Mouse (Mus musculus): ENCODE data around the gene Mlycd.

The Mlycd gene

DNA sequence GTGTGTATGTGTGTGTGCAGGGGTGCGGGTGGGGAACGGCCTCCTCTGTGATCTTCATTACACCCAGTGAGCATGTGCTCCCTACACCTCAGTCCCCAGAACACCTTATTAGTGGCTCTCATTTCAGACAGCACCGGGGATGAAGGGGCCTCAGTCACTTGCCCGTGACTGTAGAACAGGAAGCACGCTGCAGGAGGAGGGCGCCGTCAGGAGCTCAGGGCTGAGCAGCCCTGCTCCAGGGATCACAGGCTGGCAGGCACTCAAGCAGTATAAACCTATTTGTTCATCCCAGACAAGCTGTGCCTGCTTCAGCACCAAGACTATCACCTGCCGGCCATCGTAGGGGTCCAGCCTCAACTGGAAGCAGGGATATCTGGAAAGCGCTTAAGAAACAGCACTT, 9.2 kb downstream of the Mlycd start:
- DNase-seq (ENCODE audit: low spot score in 2 of 2) = no peak

DNA sequence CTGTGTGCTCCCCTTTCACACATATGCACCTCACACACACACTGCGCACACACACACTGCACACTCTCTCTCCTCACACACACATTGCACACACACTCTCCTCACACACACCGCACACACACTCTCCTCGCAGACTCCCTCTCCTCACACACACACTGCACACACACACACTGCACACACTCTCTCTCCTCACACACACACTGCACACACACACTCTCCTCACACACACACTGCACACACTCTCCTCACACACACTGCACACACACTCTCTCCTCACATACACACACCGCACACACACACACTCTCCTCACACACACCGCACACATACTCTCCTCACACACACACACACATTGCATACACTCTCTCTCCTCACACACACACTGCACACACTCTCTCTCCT, 10.0 kb downstream of the Mlycd start:
- DNase-seq (ENCODE audit: low spot score in 2 of 2) = no peak

DNA sequence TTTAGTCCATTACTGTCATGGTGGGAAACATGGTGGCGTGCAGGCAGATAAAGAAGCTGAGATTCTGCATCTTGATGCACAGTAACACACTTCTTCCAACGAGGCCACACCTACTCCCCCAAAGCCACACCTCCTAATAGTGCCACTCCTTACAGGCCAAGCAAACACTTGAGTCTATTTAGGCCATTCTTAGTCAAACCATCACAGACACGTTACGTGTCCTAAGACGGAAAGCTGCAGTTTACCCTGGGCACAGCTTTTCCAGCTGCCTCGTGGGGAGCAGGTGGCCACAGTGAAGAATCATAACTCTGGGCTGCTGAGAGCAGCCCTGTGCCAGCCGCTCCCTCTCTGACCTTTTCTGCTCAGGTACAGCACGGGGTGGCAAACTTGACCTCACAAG, 13.6 kb downstream of the Mlycd start:
- DNase-seq (ENCODE audit: low spot score in 2 of 2) = no peak

DNA sequence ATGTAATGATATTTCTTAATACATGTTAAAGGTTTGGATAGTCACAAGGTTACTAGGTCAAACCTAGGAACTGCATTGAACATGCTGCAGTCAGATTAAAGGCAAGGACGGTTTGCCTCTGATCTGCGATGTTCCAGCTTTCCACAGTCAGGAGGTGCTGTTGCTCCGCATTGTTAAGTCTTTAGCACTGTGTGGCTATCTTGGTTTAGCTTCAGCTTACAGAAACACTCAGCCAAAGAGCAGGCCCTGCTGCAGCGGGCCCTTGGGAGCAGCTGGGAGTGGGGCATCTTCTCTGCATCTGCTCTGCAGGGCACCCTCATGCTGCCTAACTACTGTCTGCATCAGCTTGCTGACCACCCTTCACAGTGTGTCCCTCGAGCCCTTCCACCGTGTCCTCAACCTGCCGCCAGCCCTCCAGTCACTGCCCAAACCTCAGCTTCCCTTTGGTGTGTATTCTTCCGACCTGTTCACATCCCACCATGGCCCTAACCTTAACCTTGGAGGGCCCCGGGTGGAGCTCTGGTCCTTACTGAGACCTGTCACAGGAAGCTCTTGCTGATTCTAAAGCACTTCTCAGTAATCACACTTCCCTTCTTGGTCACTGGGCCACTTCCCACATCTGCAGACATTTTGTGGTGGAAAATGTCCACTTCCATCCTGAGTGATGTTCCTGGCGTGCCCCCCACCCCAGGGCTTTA, 17.5 kb downstream of the Mlycd start:
- no peak for DNase-seq (ENCODE audit: low spot score in 2 of 2)

DNA sequence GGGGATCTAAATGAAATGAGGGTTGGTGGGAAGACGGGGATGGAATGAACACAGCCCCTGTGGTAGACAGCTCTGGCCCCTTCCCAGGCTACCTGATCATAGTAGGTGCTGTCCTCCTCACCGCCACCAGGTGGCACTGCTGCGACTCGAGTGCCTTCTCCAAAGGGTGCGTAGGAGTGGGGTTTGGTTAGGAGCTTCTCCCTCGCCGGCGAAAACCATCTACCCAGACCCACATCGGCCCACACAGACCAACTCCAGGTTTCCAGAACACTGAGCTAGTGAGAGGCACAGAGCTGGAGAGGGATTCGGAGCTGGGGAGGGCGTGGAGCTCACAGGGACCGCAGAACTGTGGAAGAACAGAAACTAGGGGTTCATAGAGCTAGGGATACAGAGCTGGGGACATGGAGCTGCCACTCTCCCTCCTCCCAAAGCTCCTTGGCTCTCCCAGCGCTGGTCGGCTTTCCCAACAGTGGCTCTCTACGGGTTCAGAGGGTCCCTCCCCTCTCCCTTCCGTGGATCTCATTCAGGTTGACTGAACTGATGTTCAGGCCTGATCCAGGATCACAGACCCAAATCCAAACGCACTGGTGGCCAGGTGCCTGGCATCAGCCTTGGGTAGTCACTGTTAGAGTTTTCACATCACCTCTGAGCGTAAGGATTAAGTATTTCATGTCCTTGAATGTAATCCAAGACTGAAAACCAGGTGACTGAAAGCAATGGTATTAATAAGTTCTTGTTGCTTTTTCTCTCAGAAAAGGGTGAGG, 18.2 kb downstream of the Mlycd start:
- DNase-seq (ENCODE audit: low spot score in 2 of 2) = peak; percentile 66 to 83

DNA sequence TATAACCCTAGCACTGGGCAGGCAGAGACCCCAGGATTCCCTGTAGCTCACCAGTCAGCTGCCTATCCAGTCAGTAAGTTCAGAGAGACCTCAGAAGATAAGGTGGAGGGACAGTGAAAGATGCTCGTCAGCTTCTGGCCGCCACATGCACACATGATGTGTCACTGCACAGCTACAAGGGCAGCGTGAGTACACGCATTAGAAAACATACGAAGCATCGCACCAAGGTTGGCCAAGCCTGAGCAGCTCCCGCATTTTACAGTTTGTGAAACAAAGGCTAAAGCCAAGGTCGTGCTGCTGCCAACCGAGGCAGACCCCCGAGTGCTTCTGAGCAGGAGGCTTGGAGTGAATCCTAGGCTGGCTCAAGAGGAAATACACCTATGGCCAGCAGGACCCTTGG, 18.9 kb downstream of the Mlycd start:
- DNase-seq (ENCODE audit: low spot score in 2 of 2) = no peak

DNA sequence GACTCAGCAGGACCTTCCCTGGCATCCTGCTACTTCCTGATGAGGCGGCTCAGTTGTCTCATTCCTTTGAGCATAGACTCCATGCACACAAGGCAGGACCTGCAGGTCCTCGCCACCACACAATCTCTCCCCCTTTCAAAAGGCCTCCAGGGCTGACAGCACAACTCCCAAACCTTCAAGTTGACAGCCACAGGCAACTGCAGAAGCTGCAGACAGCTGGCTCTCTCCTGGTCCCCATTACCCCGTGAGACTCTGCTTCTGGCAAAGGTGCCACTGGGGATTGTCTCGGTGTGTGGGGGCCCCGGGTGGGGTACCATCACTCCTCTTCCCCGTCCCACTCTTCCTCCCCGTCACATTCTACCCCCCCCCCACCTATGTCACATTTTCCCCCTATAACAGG, 25.6 kb downstream of the Mlycd start:
- no peak for DNase-seq (ENCODE audit: low spot score in 2 of 2)

DNA sequence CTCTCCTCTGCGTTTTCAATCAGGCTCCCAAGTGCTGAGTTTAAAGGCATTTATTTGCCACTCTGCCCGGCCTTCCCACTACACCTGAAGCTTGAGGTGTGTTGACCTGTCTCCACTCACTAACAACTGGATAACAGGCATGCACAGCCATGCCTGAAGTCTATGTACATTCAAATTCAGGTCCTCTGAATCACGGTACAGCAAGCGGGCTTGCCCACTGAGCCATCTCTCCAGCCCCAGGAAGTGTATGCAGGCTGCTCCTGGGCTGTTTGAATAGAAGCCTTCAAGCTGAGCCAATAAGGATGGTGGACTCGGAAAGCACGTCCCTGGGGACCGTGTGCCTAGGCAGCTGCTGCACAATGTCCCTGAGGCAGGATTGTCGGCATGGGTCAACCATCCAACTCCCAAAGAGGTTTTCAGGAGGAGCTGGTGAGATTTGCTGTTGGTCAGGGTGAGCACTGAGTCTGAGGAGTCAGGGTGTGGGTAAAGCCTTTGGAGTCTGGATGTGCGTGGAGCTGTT, 27.0 kb downstream of the Mlycd start:
- no peak for DNase-seq (ENCODE audit: low spot score in 2 of 2)

DNA sequence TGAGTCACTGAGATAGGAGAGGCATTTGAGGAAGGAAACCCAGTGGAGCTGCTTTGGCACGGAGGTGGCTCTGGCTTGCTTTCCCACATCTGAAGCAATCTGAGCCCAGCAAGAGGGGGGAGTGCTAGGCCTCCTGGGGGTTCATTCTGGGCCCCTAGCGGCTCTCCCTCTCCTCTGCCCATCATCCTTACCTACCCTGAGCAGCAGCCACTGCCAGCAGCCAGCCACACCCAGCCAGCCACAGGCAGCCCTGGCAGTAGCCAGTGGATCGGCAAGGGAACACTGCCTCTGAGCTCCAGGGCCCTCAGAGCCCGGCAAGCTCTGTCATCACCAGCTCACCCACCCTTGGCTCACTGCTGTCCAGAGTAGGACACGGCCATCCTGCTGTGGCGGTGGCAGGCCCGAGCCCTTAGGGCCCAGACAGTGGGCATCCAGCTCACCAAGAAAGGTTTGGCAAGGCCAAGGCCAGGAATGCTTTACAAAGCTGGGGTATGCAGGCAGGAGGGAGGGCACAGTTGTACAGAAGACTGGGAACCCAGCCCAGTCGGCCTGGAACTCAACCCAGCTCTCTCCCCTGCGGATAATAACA, 27.5 kb downstream of the Mlycd start:
- no peak for DNase-seq (ENCODE audit: low spot score in 2 of 2)

DNA sequence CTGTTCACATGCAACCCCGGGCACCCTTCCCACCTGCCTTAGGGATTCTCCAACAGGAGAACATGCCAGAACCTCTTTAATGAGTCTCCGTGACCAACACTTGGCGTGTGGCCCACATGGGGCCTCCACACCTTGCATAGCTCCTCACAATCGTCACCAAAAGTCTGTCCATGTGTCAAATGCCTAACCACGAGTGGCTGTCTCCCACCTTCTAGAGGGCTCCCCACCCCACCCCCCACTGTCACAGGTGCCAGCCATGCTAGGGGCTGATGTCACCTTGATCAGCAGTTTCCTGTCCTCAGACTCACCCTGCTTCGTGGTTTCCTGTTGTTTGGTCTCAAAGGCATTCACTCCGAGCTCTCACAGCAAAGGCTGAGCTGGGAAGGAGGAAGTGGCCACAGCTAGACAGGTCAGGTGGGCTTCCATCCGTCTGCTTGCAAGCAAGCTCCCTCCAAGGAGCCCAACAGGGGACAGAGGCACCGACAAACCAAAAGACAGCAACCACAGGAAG, 29.0 kb downstream of the Mlycd start:
- peak; percentile 86 to 90 for DNase-seq (ENCODE audit: low spot score in 2 of 2)

DNA sequence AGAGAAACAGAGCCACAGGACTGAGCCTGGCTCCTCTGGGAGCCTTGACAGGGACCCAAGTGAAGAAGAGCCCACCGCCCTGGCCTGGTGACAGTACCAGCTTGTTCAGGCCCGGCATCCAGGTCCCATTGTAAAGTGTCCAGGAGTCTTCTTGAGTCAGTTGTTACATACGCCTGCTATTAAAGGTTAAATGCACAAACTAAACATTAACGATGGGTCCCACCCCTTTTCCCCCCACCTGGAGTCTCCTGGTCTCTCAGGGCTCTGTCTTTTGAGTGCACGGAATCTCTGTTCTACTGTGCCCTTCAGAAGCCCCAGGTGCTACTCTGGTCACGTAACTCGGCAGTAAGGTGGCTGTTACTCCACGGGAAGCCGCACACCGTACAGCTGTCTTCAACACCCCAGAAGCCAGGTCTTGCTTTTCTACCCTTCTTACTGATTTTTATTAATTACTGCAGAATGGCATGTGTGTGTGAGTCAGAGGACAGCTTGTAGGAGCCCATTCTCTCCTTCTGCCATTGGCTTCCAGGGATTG, 29.6 kb downstream of the Mlycd start:
- no peak for DNase-seq (ENCODE audit: low spot score in 2 of 2)

DNA sequence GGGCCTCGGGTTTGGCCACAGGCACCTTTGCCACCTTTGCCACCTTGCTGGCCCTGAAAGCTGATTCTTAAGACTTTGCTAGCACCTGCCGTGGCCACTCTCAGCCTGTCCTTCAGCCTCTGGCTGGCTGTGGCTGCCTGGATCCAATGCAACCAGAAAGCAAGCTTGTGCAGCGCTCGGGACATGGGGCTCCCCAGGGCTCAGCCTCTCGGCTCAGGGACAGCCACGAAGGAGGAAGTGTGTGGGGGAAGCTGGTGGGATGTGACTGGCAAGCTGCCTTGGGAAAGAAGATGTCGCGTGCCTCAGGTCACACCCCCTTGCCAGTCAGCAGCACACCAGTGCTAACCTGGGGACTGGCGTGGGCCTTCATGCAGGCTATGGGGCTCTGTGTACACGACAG, 30.1 kb downstream of the Mlycd start:
- DNase-seq (ENCODE audit: low spot score in 2 of 2) = peak in 1 of 2 experiments; percentile 48

DNA sequence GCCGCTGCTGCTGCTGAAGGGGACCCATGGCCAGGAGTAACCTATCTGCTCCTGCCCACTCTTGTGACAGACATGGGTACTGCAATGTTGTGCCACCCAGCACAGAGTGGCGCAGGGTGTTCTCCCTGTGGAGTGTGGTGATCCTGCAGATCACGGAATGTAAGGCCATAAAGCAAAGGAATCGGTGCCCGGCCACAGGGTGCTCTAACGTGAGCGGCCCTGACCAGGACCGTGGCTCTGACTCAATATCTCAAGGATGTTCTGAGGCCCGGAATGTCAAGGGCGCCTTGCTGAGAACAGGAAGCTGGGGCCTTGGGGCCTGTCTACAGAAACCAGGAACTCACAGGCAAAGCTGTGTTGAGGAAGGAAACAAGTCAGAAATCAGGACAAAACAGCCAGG, 30.9 kb downstream of the Mlycd start:
- DNase-seq (ENCODE audit: low spot score in 2 of 2) = peak; percentile 58 to 60

DNA sequence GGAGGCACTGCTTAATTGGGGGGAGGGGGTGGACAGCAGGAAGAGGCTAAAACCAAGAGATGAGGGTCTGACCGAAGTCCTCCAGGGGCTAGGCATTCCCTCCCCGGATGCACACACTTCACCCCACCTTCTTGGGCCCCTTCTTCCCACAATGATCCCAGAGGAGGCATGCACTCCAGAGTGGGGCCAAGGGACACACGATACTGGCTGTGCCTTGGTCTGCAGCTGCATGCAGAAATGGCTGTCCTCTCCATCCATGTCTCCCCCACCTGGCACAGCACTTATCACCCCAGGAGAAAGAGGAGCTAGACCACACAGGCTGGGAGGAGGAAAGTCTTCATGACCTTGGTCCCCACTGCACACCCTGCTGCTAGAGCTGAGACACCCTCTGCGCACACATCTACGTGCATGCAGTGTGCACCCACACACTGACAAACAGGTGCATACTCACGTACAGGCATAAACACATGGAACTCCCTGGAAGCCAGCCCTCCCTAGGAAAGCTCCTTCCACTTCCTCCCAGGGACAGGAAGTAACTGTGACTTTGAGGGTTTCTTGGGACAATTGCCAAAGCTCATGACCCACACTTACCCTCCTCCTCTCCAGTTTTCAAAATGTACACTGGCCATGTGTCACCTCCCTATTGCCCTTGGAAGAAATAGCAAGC, 31.5 kb downstream of the Mlycd start:
- no peak for DNase-seq (ENCODE audit: low spot score in 2 of 2)

DNA sequence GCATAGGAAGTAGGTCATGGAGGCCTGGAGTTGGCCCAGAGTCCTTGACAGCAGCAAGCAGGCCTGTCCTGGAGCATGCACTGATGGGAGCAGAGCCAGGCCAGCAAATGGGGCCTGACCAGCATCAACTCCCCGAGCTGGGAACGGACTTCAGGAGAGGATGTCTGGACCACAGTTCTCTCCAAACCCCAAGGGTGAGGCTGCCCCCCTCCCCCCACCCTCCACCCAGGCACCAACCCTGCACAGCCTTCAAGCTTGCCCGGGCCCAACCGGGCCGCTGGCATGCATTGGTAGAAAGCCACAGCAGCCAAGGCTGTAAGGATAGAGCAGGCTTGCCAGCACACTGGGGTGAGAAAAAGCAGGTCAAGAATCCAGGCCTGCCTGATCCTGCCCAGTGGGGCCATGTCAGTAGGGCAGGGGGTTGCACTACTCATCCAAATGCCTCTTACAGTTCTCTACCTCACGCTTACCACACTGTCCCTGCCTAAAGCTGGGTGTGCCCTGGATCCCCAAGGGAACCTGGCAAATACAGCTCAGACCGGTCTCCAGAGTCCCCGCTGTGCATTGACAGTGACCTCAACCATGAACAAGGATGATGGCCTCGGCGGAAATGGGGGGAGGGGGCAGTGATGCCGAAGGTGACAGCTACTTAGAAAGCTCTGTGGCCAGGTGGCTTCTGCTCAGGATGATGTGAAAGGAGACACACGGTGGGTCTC, 33.1 kb downstream of the Mlycd start:
- DNase-seq (ENCODE audit: low spot score in 2 of 2) = no peak

DNA sequence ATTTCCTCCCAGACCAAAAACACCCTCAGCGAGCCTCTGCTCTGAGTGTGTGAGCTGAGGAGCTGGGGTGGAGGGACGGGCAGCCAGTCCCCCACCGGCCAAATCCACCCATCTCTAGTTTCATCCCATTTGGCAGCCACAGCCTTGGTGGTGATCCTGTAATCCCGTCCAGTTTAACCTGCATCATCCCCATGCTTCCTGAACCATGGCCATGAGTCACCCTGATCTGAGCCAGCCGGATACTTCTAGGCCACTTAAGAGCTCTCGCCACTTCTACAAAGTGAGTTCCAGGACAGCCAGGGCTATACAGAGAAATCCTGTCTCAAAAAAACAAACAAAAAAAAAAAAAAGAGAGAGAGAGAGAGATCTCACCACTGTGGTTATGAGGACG, 33.7 kb downstream of the Mlycd start:
- DNase-seq (ENCODE audit: low spot score in 2 of 2) = no peak

DNA sequence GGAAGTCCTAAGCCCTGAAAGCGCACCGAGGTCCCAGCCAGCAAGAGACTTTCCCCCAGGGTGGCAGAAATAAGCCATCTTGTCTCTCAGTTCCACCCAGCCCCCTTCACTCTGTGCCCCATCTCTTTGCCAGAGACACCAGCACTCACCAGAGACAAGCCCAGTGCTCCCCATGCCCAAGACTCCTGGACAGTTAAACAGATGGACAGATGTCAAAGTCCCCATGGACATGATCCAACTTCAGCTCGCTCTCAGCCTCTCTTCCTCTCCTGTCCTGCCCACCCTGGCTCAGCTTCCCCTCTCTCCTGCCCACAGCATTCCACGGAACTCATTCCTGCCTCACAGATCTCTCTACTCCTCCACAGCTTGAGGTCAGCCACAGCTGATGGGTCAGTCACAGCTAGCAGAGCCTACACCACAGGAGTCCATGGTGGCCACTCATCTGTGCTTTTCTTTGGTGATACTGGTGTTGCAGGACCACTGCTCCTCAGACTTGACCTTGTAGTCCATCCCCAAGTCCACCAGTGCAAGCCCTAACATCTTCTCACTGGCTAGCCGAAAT, 34.2 kb downstream of the Mlycd start:
- no peak for DNase-seq (ENCODE audit: low spot score in 2 of 2)

DNA sequence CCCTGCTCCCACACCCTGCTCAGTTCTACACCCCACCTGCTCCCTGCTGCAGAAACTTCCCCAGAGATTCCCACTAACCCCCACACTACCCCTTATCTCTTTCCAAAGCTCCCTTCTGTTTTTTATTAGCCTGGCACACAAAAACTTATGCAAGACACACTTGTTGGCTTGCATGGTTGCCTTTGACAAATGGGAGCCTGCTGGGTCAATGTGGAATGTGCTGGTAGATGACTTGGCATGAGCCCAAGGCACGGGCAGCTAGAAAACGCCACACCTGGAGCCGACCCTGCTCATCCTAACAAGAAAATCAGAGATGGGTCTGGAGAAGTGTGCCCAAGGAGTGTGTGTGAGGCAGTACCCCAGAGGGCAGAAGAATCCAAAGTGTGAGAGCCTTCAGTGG, 34.9 kb downstream of the Mlycd start:
- no peak for DNase-seq (ENCODE audit: low spot score in 2 of 2)

DNA sequence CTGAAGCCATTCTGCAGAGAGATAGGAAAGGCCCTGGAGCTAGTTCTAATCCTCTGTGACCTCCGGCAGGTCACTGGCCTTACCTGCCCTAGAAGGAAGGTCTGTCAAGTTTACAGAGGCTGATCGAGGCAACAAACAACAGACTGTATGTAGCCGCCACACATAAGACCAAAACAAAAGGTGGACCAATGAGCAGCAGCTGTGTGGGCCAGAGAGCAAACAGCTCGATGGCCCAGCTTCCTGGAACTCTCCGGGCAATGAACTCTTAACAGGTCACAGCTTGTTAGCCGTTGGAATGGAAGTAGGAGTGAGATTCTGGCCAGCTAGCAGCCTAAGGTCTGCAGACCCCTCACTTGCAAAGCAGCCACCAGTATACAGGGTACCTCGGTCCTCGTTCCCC, 35.6 kb downstream of the Mlycd start:
- DNase-seq (ENCODE audit: low spot score in 2 of 2) = no peak

DNA sequence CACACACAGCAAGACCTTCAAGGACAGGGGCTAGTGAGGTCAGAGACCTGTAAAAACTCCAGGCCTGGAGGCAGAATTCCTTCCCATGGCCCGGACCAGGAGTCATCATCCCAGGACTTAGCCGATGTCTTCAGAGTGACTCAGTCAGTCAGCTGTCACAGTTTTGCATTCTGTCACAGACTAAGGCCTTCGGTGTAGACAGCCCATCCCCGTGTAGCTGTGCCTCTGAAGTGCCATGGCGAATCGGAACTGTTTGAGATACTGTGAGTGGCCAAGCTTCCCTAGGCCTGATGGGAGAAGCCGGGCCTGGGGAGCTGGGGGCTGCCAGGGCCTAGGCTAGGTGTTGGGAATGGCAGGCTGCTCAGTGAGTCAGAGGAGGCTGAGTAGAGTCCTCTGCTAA, 36.0 kb downstream of the Mlycd start:
- DNase-seq (ENCODE audit: low spot score in 2 of 2) = no peak

DNA sequence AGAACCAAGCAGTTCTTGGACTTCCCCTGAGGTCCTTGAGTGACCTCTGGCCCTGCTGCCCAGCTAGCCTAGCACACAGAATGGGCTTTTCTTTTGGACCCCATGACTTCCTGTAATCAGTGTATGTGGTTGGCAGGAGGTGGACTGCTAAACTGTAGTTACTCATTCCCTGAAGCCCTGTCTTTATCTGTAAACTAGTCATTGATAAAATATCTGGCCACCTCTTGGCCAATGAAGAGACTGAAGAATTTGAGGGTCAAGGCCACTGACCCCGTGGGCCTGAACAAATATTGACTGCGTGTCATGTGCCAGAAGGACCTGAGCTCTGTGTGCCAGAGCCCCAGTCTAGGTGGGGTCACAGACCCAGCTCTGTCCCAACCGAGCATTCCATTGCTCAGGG, 37.7 kb downstream of the Mlycd start:
- no peak for DNase-seq (ENCODE audit: low spot score in 2 of 2)

All from thymus, postnatal 10 days (tissue).